Mouse (Mus musculus) G1E (cell line): ENCODE measurements at regions not wholly inside any gene's neighbourhood (a gene's known extent, or its start where the extent isn't known, plus 50 kb on each side); places are given as distances from the start of the nearest gene placed in this dataset.

Source experiments
- ATAC-seq: 2 replicates; pipeline ENCODE4 v1.8.0; 2016; ENCODE audit warnings: mild to moderate bottlenecking; ENCODE audit not compliant: insufficient number of reproducible peaks, poor library complexity, low FRiP score, severe bottlenecking; ENCODE audit errors: extremely low read depth
- DNase-seq: peaks from one replicate; pipeline ENCODE4 v3.0.0; 2012; ENCODE audit warnings: low spot score
- H3K27me3 ChIP-seq: 2 replicates; pipeline ENCODE4 v1.6.1; 2012; ENCODE audit warnings: mild to moderate bottlenecking, low read length, inconsistent platforms; ENCODE audit not compliant: insufficient read depth
- H3K36me3 ChIP-seq: replicated peaks from 2 replicates; pipeline ENCODE3; 2012; ENCODE audit warnings: mild to moderate bottlenecking, inconsistent platforms
- H3K4me1 ChIP-seq: 2 replicates; pipeline ENCODE4 v1.6.1; 2012; ENCODE audit warnings: low read depth, low read length, inconsistent platforms, mixed read lengths; ENCODE audit not compliant: insufficient read depth
- H3K4me3 ChIP-seq: 2 replicates; pipeline ENCODE4 v1.5.1; 2012; ENCODE audit warnings: low read depth, mild to moderate bottlenecking, inconsistent platforms, low read length, moderate library complexity, mixed read lengths
- H3K9me3 ChIP-seq: replicated peaks from 2 replicates; pipeline ENCODE4 v1.6.1; 2012; ENCODE audit warnings: inconsistent platforms
- CTCF ChIP-seq: IDR thresholded peaks from 2 replicates; pipeline ENCODE4 v1.5.1; 2012; ENCODE audit warnings: low read depth, low read length, inconsistent platforms, mixed read lengths
- GATA1 ChIP-seq: IDR thresholded peaks from 2 replicates; pipeline ENCODE4 v1.6.1; 2012; ENCODE audit warnings: borderline replicate concordance, low read length, inconsistent platforms, mixed read lengths
- GATA2 ChIP-seq: IDR thresholded peaks from 2 replicates; pipeline ENCODE4 v1.6.1; 2012; ENCODE audit warnings: low read depth, low read length, inconsistent platforms, borderline replicate concordance
- POLR2AphosphoS5 ChIP-seq: IDR thresholded peaks from 2 replicates; pipeline ENCODE4 v1.6.1; 2012; ENCODE audit warnings: low read depth, low read length, inconsistent platforms; ENCODE audit not compliant: insufficient replicate concordance
- TAL1 ChIP-seq: conservative IDR thresholded peaks from 2 replicates; pipeline ENCODE4 v1.6.1; 2012; ENCODE audit warnings: low read depth, low read length, inconsistent platforms, mixed read lengths

- no peak for TF ChIP-seq GATA1
- TF ChIP-seq GATA2, result no peak
- no peak for TF ChIP-seq CTCF
- TF ChIP-seq POLR2AphosphoS5, result no peak
- no peak for TF ChIP-seq TAL1
- DNase-seq (no peak), ATAC-seq (no peak)
- no peaks in the 10 kb centered on the region for H3K36me3 ChIP-seq
- no peaks in the 10 kb centered on the region for H3K4me1 ChIP-seq
- no peak overlapping the region for H3K4me3 ChIP-seq
- no peaks in the 10 kb centered on the region for H3K27me3 ChIP-seq
- H3K9me3 ChIP-seq, result peaks cover 70% of the 10 kb centered on the region
Observed at GRCm38 (mm10) chr7:136221620-136222019, 505.5 kb upstream of the Mki67 start.

DNA sequence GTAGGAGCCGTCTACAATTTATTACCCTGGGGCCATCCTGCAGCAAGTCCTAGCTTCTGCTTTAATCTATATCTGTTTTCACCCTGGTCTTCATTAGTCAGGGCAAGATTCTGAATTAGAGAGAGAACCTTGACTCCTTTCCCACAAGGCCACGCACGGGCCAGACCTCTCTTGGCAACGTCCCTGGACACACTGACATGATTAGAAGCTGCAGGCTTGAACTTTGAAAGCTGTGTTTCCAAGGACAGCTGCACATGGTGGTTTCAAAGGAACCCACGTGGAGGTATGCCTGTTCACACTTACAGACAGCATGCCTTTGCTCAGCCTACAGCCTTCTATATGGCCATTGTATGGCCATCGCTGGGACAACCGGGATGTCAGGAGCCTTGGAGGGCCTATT is 509.9 kb upstream of the Mki67 start:
- H3K4me3 ChIP-seq, result no peak overlapping the region
- no peaks in the 10 kb centered on the region for H3K4me1 ChIP-seq
- H3K27me3 ChIP-seq, result no peaks in the 10 kb centered on the region
- ATAC-seq (no peak), DNase-seq (no peak)
- H3K9me3 ChIP-seq, result peaks cover 72% of the 10 kb centered on the region
- TF ChIP-seq TAL1, result no peak
- no peak for TF ChIP-seq GATA1
- no peak for TF ChIP-seq POLR2AphosphoS5
- TF ChIP-seq GATA2, result no peak
- no peak for TF ChIP-seq CTCF
- H3K36me3 ChIP-seq, result no peaks in the 10 kb centered on the region

DNA sequence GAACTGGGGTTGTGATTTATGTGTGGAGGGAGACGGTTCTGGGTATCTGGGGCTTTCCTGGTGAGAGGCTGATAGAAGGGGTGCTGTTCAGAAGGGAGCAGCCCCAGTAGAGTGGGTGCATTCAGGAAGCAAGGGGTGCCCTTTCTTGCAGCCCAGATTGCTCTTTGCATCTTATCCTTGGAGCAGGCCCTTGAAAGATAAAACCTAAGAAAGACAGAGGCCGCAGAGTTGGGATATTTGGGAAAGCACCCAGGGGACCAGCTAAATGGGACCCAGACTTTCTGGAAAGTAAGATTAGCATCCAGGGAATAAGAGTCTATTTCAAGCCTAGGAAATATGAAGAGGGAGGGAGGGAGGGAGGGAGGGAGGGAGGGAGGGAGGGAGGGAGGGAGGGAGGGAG is 512.2 kb upstream of the Mki67 start:
- Histone ChIP-seq H3K9me3 (peaks cover 65% of the 10 kb centered on the region), H3K4me3 (no peak overlapping the region), H3K4me1 (no peaks in the 10 kb centered on the region), H3K27me3 (no peaks in the 10 kb centered on the region), H3K36me3 (no peaks in the 10 kb centered on the region)
- no peak for TF ChIP-seq POLR2AphosphoS5
- TF ChIP-seq GATA2, result no peak
- TF ChIP-seq CTCF, result no peak
- TF ChIP-seq TAL1, result no peak
- TF ChIP-seq GATA1, result no peak
- no peak for ATAC-seq
- no peak for DNase-seq

DNA sequence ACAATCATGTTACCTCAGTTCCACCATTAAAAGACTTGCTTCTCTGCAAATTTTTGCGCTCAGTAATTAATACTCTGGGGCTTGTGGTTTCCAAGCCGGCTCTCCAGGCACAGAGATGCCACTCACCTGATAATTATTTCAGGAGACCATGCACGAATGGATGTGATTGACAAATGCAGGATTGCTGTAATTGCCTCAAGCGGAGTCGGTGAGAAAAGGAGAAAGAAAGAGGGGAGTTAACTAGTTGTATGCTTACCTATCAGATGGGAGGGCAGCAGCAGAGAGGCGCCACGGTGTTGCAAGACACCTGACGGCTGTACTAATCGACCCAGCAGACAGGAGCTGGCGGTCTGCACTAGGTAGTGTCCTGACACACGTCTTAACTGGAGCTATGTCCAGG is 513.4 kb upstream of the Mki67 start:
- TF ChIP-seq GATA2 (no peak), POLR2AphosphoS5 (no peak), TAL1 (no peak), GATA1 (no peak), CTCF (no peak)
- ATAC-seq (no peak), DNase-seq (no peak)
- no peaks in the 10 kb centered on the region for H3K4me1 ChIP-seq
- H3K9me3 ChIP-seq, result peaks cover 70% of the 10 kb centered on the region
- no peaks in the 10 kb centered on the region for H3K36me3 ChIP-seq
- no peaks in the 10 kb centered on the region for H3K27me3 ChIP-seq
- H3K4me3 ChIP-seq, result no peak overlapping the region

DNA sequence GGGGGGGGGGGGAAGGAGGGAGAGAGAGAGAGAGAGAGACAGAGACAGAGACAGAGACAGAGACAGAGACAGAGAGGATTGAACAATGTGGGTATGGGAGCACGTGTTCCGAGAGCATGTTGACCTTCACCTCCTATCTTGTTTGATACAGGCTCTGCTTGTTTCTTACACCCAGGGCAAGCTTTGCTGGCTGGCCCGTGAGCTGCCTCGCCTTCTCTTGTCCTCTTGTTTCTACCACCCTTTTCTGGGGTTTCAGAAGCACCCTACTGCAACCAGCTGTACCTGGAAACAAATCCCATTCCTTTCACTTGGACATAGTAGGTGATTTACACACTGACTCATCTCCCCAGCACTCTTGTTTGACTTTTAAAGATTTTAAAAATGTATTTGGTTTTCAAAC is 516.0 kb upstream of the Mki67 start:
- H3K4me3 ChIP-seq, result no peak overlapping the region
- DNase-seq (no peak), ATAC-seq (no peak)
- H3K27me3 ChIP-seq, result no peaks in the 10 kb centered on the region
- H3K36me3 ChIP-seq, result no peaks in the 10 kb centered on the region
- no peak for TF ChIP-seq TAL1
- no peak for TF ChIP-seq CTCF
- no peak for TF ChIP-seq GATA1
- no peak for TF ChIP-seq POLR2AphosphoS5
- TF ChIP-seq GATA2, result no peak
- no peaks in the 10 kb centered on the region for H3K4me1 ChIP-seq
- H3K9me3 ChIP-seq, result peaks cover 72% of the 10 kb centered on the region

DNA sequence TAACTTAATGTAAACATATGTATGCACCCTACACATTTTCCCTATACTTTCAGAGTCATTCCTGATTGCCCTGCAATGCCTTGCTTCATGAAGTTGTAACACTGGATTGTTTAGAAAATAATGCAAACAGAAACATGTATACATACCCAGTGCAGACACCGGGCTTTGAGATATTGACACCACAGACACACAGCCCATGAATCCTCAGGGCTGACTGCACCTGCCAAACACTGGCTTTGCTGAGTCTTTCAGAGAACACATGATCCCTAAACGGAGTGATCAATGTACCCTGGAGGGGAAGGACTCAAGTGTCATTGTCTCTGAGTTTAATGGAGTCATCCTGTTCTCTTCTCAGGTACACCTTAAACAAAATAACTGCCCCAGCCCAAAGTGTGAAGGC is 519.4 kb upstream of the Mki67 start:
- Histone ChIP-seq H3K9me3 (peaks cover 51% of the 10 kb centered on the region), H3K27me3 (no peaks in the 10 kb centered on the region), H3K36me3 (no peaks in the 10 kb centered on the region), H3K4me1 (no peaks in the 10 kb centered on the region), H3K4me3 (no peak overlapping the region)
- ATAC-seq (no peak), DNase-seq (no peak)
- TF ChIP-seq GATA2 (no peak), CTCF (no peak)

DNA sequence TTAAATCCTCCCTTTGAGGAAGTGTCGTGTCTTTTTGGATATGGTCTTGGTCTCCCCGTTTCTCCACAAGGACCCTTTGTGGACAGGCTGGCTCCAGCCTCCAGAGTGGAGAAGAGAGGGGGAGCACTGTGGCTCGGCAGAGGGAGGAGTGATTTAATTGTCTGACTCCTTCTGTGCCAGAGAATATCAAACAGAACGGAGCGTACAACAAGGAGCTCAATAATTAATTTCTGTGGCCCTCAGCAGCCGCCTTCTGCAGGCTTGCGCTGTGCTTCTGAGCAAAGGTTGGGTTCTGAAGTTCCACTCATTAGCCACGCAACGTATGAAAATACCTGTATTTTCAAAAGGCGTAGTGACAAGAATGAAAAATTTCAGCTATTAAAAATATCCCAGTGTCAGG is 520.2 kb upstream of the Mki67 start:
- DNase-seq, result no peak
- Histone ChIP-seq H3K9me3 (peaks cover 48% of the 10 kb centered on the region), H3K4me1 (no peaks in the 10 kb centered on the region), H3K27me3 (no peaks in the 10 kb centered on the region), H3K4me3 (no peak overlapping the region), H3K36me3 (no peaks in the 10 kb centered on the region)
- no peak for ATAC-seq
- TF ChIP-seq GATA1 (no peak), GATA2 (no peak), CTCF (no peak), TAL1 (no peak), POLR2AphosphoS5 (no peak)
